Mouse (Mus musculus): Measurements from ENCODE around the gene Wnt11. TPM values are rescaled to one million over a fixed set of nuclear protein-coding genes. Genes with fewer than 3 reads are reported as not detected.

Gene Wnt11
- 1 to 10 TPM; 1.7 to 2.2 TPM for total RNA-seq (2021)

DNA sequence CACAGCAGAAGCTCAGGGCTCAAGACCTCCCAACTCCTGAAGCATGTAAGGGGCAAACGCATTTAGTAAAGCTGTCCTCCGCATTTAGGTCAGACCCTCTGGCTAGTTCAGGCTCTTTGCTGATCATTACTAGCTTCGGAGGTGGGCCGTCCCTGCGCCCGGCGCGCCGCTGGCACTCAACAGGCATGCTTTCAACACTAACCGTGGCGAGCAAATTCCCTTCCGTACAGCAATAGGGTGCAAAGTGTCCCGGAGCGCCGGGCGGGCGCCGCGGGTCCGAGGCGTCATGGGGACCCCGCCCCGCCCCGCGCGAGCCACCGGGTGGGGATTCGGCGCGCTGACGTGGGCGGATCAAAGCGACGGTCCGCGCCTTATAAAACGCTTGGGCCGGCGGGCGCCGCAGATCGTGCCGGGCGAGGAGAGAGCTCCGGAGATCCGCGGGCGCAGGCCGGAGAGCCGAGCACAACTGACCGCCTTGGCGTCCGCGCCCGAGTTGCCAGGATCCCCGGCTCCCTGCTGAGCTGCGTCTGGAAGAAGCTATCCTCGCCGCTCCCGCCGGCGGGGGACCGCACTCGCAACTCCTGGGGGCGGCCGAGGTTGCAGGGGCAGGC lies at the start of gene Wnt11:
Gene Wnt11 (plus strand): TSS at position 402 of the 611 bp plus-strand sequence.
- DNase-seq (ENCODE audit: extremely low spot score in 1 of 2, low spot score in 1 of 2), result no peak

DNA sequence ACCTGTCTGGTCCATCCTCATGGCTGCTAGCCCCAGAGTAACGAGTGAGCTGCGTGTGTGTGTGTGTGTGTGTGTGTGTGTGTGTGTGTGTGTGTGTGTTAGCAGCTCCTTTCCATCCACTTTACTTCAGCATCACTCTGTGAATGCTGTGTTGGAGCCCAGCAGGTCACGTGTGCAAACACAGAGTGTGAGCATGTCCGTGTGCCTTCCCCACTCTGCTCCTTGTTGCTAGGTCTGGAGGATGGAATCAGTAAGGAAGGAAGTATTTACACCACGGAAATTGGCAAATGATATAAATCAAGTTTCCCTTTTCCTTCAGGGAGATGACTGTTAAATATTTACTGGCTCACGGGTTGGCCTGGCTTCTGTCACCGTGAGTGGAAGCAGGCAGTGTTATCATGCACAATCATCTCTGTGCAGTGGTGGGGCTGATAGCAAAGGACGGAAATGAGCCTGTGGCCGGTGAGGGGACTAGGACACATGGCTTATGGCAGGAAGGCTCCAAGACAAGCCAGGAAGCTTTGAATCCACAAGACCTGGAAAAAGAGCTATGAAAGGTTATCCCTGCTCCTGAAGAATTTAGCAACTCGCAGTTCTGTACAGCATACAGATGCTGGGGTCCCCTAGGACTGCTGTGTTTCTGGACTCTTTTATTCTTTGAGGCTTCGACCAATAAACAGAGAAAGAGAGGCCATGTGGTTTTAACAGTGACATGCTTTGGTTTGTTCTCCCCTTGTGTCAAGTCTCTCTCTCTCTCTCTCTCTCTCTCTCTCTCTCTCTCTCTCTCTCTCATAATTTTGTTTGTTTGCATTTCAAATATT lies 47.9 kb upstream of the Wnt11 start:
- no peak for DNase-seq (ENCODE audit: extremely low spot score in 1 of 2, low spot score in 1 of 2)

DNA sequence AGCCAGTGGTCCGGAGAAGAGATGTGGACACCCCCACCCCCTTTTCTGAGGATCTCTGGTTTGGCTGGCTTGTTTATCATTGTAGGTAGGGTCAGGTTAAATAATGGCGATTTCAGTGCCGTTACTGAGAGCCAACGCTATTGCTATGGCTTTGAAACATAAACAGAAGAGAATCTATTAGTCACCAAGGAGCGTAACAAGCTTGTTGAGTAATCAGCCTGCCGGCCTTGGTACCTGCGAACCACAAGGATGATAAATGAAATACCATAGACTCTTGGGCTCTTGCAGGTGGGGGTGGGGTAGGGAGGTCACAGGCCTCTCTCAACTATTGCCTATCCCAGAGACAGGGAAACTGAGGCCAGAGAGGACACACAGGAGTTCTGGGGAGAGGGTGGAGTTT lies 46.2 kb upstream of the Wnt11 start:
- DNase-seq (ENCODE audit: extremely low spot score in 1 of 2, low spot score in 1 of 2), result no peak

DNA sequence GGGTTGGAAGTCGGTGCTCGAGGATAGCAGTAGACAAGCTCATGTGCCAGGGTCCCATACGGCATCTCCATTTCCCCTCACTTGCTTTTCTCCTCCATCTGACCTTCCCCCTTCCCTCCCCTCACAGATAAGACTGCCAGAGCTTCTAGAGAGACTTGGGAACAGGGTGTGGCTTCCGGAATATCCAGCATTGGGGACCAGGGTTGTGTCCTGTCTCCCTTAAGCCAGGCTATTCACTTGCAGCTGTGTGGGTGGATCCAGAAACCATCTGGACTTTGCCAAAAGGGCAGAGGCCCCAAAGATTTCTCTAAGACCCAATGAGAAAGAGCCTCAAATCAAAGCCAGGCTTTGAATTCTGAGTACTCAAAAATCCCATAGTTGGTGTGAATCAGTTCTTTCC lies 45.8 kb upstream of the Wnt11 start:
- no peak for DNase-seq (ENCODE audit: extremely low spot score in 1 of 2, low spot score in 1 of 2)

DNA sequence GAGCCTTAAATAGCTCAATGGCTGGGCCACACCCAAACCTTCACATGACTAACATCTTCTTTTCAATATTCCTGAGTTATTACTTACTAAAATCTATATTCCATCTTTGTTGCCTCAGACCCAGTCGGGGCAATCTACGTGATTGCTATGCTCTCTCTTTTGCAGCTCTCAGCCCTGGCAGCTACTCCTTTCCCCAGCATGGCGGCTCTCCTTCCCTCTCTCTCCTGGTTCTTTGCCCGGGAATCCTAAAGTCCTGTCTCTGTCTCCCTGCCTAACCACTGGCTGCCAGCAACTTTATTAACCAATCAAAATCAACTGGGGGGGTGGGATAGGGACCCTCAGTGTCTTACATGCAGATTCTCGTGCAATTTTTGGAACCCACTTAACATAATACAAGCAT lies 43.0 kb upstream of the Wnt11 start:
- no peak for DNase-seq (ENCODE audit: extremely low spot score in 1 of 2, low spot score in 1 of 2)

DNA sequence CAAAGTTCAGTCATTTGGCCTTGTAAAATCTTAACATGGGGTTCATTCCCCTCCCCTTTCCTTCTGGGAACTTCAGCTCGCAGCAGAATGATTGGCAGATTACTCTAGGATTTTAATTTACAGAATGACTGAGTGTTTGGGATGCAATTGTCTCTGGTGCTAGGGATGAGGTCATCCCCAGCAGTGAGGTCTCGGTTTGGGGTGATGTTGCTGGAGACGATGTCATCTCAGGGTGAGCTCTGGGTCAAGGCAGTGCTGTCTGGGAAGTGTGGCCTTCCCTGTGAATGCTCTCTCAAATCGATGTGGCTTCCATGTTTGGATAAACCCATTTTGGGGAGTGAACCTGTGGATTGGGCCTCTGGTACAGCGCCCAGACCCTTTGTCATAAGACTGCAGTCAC lies 41.1 kb upstream of the Wnt11 start:
- DNase-seq (ENCODE audit: extremely low spot score in 1 of 2, low spot score in 1 of 2), result no peak

DNA sequence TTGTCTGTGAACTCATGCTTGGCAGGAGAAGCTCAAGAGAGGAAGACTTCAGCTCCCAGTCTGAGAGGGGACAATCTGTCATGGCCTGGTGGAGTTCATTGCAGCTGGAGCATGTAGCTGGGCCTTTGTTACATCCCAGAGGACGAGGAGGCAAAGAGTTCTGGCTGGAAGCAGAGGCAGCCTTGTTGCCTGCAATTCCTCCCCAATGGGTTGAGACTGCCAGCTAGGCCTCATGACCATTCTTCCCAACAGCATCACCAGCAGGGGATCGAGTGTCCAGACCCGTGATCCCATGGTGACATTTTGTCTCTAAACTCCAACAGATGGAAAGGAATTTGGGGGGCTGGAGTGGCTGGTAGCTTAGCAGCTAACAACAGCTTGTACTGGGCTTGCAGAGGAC lies 40.5 kb upstream of the Wnt11 start:
- no peak for DNase-seq (ENCODE audit: extremely low spot score in 1 of 2, low spot score in 1 of 2)

DNA sequence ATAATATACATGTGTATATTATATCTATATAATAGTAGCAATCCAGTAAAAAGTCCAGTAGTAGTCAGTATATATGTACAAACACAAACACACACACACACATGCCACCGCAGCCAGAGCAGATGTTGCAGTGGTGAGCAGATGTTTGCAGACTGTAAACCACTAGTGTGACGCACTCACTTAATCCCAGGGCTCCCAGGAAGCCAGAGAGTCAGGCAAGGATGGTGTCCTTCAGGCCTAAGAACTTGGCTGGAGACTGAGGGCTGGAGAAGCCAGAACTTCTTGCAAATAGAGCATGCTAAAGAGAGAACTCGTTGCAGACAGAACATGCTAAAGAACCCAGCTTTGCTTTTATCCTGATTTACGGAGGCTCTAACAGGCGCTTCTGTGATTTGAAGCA lies 39.3 kb upstream of the Wnt11 start:
- no peak for DNase-seq (ENCODE audit: extremely low spot score in 1 of 2, low spot score in 1 of 2)

DNA sequence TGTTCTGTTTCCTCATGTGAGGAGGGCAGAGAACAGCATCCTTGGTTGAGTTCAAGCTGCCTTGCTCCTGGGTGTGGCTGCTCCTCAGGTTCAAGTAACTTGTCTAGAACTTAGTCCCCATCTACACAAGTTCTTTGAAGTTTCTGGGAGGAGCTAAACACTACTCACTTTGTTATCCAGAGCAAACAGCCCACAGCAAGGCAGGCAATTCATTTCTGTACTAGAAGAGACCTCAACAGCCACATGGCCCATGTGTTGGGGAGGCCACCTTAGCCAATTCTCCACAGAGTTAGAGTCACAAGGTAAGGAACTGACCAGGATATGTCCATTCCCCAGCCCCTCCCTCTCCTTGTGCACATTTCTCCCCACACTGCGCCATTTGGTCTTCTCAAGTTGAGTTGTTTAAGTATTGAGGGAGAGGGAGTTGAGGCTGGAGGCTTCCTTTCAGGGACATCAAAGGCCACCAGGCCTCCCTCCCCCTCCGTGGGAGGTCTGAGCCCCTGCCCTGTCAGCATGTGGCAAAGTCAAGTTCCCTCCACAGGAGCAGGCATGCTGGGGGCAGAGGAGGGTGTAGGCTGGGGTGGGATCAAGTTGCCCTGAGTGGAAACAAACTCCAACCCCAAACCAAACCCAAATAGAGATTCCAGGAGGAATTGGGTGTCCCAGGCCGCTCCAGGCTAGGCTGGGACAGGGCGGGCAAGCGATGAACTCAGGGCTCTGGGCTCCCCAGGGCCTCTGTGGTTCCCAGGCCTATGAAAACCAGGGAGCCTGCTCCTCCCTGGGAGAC lies 37.4 kb upstream of the Wnt11 start:
- no peak for DNase-seq (ENCODE audit: extremely low spot score in 1 of 2, low spot score in 1 of 2)

DNA sequence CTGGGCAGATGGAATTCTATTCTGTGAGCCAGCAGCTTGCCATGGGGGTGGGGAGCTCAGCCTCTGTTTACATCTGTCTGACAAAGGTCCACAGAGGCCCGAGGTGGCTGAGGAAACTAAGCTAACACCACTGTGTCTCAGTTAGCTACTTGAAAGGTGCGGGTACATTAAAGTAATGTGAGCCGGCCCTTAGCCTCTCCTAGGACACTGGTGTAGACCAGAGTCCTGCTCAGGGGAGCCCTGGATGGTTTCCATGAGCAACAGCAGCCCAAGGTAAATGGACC lies 36.8 kb upstream of the Wnt11 start:
- no peak for DNase-seq (ENCODE audit: extremely low spot score in 1 of 2, low spot score in 1 of 2)

DNA sequence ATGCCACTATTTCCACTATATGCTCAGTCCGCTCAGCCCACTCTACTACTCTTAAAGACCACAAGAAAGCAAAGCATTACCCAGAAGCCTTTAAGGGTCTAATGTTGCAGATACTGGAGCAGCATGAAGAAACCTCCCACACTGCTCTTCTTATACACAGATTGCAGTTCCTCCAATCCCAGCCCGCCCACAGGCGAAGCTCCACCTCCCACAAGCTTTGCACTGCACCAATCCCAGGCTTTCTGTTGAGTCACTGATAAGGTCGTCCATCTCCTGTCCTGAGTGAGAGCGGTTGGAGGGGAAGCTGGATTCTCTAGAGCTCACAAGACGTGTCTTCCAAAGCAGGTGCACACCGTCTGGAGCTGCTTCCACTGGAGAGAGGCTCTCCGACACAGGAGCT lies 34.5 kb upstream of the Wnt11 start:
- DNase-seq (ENCODE audit: extremely low spot score in 1 of 2, low spot score in 1 of 2), result no peak

DNA sequence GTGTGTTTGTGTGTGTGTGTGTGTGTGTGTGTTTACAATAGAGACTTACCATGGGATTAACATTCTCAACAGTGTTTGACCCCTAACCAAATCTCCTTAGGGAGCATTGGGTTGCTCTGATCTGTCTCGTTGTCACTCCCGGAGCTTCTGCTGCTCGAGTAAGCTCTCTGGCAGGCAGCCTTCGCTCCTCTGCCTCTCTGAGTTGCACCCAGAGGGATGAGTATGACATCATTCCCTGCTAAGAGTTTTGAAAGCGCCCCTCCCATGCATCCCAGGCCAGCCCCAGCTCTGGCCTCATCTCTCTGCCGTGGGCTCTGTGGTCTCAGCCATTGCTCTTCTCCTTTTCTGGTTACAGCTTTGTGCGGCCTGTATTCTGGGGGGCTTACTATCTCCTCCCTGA lies 33.8 kb upstream of the Wnt11 start:
- DNase-seq (ENCODE audit: extremely low spot score in 1 of 2, low spot score in 1 of 2), result no peak

DNA sequence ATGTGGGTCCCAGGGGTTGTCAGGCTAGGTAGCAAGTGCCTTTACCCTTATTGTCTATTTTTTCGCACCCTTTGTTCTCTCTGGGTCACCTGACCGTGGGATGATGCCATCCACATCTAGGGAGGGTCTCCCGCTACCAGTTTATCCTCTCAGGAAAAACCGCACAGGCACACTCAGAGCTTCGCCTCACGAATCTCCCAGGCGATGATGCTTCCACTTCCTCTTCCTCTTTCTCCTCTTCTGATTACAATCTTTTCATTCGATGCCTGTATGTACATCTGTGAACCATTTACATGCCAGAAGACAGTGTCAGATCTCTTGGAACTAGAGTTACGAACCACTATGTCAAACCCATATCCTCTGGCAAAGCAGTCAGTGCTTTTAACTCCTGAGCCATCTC lies 31.7 kb upstream of the Wnt11 start:
- no peak for DNase-seq (ENCODE audit: extremely low spot score in 1 of 2, low spot score in 1 of 2)

DNA sequence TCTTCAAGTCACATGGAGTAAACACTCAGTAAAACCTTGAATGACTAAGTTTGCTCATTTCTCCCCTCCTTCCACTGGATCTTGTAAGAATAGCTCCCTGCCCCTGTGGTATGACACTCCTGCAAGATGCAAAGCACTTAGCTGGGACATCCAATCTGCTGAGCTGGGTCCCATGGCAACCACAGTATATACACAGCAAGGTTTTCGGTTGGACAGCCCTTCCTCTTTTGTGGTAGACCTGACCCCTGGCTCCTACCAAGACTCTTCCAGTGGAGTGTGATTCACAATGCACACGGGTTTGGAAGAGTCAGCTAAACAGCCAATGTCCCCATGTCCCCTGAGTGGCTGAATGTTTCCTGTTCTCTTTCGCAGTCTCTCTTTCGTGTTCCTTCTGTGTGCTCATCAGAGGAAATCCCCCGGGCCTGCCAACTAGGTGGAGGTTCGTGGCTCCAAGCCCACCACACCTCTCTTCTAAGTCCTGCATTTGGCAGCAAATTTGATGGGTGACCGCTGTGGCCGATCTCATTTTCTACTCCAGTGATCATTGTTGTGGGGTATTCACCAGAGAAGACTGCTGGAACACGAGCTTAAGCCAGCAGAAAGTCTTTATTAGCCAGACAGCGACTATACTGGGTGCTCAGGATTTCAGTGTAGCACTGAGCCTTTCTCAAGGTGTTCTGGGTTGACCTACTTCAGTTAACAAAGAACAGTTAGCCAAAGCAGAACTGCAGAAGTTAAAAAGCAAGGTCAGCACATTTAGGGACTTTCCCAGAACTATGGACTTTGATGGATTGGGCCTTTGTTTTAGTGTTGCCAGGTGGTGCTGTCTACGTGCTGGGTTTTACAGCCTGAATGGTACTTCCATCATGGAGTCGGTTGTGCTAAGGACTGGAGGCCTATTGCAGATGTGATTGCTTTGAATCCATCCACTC lies 29.8 kb upstream of the Wnt11 start:
- no peak for DNase-seq (ENCODE audit: extremely low spot score in 1 of 2, low spot score in 1 of 2)

DNA sequence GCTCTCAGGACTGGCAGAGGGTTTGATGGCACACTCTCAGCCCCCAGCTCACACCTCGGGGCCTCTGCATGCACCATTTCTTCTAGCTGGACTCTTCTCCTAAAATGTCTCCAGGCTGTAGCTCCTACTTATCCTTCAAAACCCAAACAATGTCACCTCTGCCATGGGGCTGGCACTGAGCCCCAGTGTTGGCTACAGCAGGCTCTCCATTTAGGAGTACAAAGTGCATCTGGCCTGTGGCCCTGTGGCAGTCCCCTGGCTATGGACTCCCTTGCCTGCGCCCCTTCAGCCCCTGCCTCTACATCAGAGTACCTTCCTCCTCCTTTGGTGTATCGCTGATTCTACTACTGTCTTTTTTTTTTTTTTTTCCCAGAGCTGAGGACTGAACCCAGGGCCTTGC lies 28.0 kb upstream of the Wnt11 start:
- no peak for DNase-seq (ENCODE audit: extremely low spot score in 1 of 2, low spot score in 1 of 2)

DNA sequence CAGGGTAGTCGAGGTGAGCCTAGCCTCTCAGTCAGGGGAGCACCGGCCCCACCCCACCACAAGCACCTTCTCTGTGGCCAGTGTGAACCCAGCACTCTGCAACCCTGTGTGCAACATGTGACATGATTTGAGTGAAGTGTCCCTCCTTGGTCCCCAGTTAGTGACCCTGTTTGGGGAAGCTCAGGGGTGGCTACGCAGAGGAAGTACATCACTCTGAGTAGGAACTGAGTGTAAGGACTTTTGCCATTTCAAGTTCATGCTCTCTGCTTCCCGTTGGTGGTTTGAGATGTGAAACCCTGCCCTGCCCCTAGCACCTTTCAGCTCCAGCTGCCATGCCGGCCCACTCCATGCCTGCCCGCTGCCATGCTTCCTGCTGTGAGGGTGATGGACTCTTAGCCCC lies 25.5 kb upstream of the Wnt11 start:
- no peak for DNase-seq (ENCODE audit: extremely low spot score in 1 of 2, low spot score in 1 of 2)

DNA sequence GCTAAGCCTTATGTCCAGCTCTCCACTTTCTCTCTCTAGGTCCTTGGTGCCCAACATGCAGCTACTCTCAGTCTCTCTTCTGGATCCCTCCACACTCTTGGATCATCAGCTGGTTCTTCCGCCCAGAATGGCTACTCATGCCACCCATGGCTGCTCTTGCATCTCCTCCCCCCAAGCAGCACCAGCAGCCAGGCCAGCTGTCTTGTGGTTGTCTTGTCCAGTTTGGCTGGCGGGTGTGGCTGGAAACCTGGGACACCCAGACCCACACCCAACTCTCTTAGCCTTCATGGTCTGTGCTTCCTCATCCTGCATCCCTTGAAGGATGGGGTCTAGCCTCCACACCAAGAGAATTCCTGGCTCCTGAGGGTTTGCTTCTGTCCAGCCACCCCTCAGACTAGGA lies 24.3 kb upstream of the Wnt11 start:
- no peak for DNase-seq (ENCODE audit: extremely low spot score in 1 of 2, low spot score in 1 of 2)

DNA sequence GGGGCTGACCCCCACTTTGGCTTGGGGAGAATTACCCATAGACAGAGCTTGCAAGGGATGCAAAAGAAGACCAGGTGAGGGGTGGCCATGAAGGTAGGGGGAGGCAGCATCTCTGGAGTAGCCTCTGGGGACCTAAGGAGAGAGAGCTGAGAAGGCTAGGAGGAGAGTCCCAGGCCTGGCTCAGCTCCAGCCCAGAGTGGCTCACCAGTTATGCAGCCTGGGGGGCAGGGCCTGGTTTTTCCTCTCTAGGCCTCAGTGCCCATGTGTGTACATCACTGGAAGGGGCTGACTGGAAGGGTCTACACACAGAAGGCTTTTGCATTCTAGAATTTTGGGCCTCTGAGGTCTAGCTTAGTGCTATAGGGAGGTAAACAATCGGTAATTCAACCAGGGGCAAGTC lies 14.4 kb upstream of the Wnt11 start:
- DNase-seq (ENCODE audit: extremely low spot score in 1 of 2, low spot score in 1 of 2), result no peak

DNA sequence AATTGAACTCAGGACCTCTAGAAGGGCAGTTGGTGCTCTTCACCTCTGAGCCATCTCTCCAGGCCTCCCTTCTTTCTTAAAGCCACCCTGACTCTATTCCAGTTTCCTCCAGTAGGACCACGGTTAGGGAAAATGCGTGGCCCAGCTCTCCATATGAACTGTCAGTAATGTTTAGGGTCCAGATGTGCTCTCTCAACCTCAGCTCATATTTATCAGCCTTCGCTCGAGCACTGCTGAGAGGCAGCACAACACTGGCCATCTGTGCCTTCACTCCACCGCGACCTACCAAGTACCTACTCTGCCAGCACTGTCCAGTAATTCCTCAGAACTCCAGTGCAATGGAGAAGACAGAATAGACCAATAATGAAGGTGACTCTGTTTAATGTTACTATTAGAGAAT lies 12.0 kb upstream of the Wnt11 start:
- no peak for DNase-seq (ENCODE audit: extremely low spot score in 1 of 2, low spot score in 1 of 2)

DNA sequence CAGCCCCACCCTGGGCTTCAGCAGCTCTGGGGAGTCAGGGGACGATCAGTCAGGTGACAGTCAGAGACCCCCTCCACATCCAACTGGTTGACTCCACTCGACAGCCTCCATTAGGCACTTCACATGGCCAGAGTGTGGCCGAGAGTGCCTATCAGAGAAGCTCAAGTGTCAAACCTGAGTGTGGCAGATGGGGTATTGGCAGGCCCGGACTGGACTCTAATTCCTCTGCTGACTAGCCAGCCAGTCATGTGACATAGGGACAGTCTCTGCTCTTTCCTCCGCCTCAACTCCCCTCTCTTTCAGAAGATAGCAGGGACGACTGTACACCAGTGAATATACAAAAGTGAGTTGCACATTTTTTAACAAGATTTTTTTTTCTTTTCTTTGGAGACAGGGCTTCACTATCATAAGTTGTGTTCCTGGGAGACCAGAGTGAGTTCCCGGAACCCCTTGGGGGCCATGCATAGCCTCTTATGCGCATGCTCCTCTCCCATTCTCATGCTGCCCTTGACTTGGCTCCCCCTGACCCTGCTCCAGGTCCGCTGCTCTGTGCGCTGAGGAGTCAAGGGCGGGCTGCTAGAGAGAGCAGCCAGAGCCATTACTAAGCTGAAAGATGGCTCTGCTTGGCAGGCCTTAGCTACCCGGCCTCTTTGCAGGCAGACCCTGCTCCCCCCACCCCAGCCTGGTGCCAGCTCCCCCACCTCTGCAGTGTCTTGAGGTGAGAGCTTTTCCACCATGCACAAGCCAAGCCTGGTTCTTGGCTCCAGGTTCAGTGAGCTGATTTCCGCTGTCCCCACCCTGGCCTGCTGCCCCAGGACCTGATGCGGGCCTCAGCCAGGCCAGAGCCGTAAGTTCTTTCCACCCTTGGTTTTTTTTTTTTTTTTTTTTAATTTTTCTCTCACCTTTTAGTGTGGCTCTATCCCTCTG lies 10.8 kb upstream of the Wnt11 start:
- no peak for DNase-seq (ENCODE audit: extremely low spot score in 1 of 2, low spot score in 1 of 2)
